Mouse (Mus musculus) heart, embryonic 11.5 days (tissue): Measurements from ENCODE around the gene Lactb. TPM values are rescaled to one million over a fixed set of nuclear protein-coding genes. Genes with fewer than 3 reads are reported as not detected.
A peak's percentile ranks its signal among the peaks of the same experiment; 100 is the strongest.

ENCODE experiments used
- ATAC-seq: fragments of 200-750 bp; cut with Nextera tagmentation; replicated peaks from 2 replicates; pipeline ENCODE4 v1.8.0; 2017; ENCODE audit warnings: moderate library complexity; ENCODE audit not compliant: insufficient number of reproducible peaks, low FRiP score, low TSS enrichment
- H3K27ac ChIP-seq: fragments of 300-500 bp; sonication (generic); 2 replicates; pipeline ENCODE4 v1.5.1; 2014; ENCODE audit warnings: mild to moderate bottlenecking, low read depth, low read length
- H3K27me3 ChIP-seq: fragments of 300-500 bp; sonication (generic); 2 replicates; pipeline ENCODE4 v1.6.1; 2014; ENCODE audit warnings: mild to moderate bottlenecking, low read length, mixed read lengths; ENCODE audit not compliant: control insufficient read depth, insufficient read depth
- H3K36me3 ChIP-seq: fragments of 300-500 bp; sonication (generic); 2 replicates; pipeline ENCODE4 v1.6.1; 2014; ENCODE audit warnings: mild to moderate bottlenecking, low read length, moderate library complexity, mixed read lengths; ENCODE audit not compliant: control insufficient read depth, insufficient read depth
- H3K4me1 ChIP-seq: fragments of 300-500 bp; sonication (generic); 2 replicates; pipeline ENCODE4 v1.6.1; 2014; ENCODE audit warnings: low read length; ENCODE audit not compliant: control insufficient read depth, insufficient read depth
- H3K4me2 ChIP-seq: fragments of 300-500 bp; sonication (generic); 2 replicates; pipeline ENCODE4 v1.6.1; 2014; ENCODE audit warnings: mild to moderate bottlenecking, moderate library complexity
- H3K4me3 ChIP-seq: fragments of 300-500 bp; sonication (generic); 2 replicates; pipeline ENCODE4 v1.5.1; 2014; ENCODE audit warnings: low read depth, low read length
- H3K9ac ChIP-seq: fragments of 300-500 bp; sonication (generic); 2 replicates; pipeline ENCODE4 v1.6.1; 2014; ENCODE audit warnings: mild to moderate bottlenecking, low read depth, low read length, moderate library complexity
- H3K9me3 ChIP-seq: fragments of 300-500 bp; sonication (generic); replicated peaks from 2 replicates; pipeline ENCODE4 v1.6.1; 2016; ENCODE audit warnings: low read length; ENCODE audit not compliant: control insufficient read depth
- WGBS: fragments of 180-500 bp; shearing (Covaris S2); extraction: QIAGEN DNeasy Blood & Tissue Kit; methylation state at CpG from one replicate; pipeline ENCODE4 v1.1.7; 2014; ENCODE audit not compliant: insufficient replicate concordance; 5-methylcytosine and 5-hydroxymethylcytosine counted together
- polyA plus RNA-seq: library from polyadenylated mRNA; unstranded; fragments of >200 nt; fragmentation: Nextera tagmentation; extraction: Ambion mirVana; gene quantifications from 2 replicates; pipeline ENCODE4 v1.2.1, GENCODE M21; 2014

The Lactb gene
- 12.2 and 12.3 TPM in 2 replicates for polyA plus RNA-seq

DNA sequence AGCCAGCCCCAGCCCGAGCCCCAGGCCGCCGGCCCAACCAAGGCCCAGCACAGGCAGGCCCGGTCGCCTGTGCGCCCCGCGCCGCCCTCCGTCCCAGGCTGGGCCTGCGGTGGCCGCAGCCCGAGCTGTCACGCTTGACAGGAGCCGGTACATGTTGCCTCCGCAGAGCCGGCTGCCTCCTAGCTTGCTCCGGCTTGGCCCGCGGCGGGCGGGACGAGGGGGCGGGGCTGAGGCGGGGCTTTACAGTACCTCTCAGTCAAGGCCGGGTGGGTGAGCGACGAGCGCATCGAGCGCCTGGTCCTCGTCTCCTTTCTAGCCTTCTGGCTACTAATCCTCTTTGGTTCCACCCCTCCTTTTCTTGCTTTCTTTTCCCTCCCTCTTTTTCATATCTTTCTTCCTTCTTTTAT, at the start of gene Lactb:
Gene Lactb (minus strand): TSS at position 246 of the 407 bp plus-strand sequence.
- WGBS, result 0% methylated on average over 28 of the region's 32 CpGs
- Histone ChIP-seq H3K27me3 (no peaks in the 10 kb centered on the region), H3K4me2 (peak within 1 kb of the TSS; percentile 87), H3K4me1 (no peaks in the 10 kb centered on the region; the same call in 1 of the 2 replicates), H3K36me3 (no peaks in the 10 kb centered on the region), H3K9ac (peak within 1 kb of the TSS; percentile 87), H3K4me3 (peak within 1 kb of the TSS; percentile 92), H3K27ac (peak within 1 kb of the TSS; percentile 92), H3K9me3 (no peaks in the 10 kb centered on the region)
- ATAC-seq, result peak; percentile 94

DNA sequence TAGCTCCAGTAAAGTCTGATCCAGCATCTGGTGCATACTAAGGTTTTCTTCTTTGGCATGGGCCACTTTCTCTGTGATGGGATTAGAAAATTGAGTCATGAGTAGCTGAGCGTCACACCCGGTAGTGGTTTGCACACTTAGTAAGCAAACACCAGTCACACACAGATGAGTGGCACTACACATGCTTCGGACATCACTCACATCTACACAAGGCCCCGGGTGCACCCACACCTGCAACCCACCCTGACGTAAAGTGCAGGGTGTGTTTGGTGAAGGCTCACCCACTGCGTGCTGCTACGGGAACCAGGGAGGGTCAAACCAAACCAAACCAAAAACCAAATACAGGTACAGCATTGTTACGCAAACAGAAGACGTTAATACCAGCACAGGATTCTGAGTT, 48.1 kb upstream of the Lactb start:
- no peak overlapping the region for H3K27ac ChIP-seq
- no peak for ATAC-seq
- no peaks in the 10 kb centered on the region for H3K9me3 ChIP-seq
- H3K36me3 ChIP-seq, result peaks cover 4% of the 10 kb centered on the region
- peaks cover 28% of the 10 kb centered on the region for H3K4me1 ChIP-seq
- H3K4me2 ChIP-seq, result no peak overlapping the region
- no peak overlapping the region for H3K4me3 ChIP-seq
- WGBS, result 87% methylated on average over 9 of the region's 9 CpGs
- H3K27me3 ChIP-seq, result no peaks in the 10 kb centered on the region
- H3K9ac ChIP-seq, result no peak overlapping the region

DNA sequence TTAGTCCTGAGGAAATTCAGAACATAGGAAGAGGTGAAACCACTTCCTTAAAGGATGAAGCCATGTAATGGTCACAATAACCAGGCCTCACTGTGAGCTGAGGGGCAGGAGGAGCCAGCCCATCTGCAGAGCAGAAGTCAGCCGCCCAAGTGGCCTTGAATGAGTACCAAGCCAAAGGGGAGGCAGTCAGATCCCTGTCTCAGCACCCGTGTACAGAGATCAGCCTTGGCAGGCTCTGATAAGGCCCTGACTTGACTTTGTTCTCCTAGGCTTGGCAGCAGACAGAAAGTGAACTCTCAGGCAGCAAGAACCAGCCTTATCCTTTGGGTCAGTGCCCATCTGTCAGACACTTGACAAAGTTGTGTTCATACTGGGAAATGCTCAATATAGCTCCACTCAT, 44.8 kb upstream of the Lactb start:
- Histone ChIP-seq H3K27ac (peak overlapping the region; percentile 72), H3K36me3 (no peaks in the 10 kb centered on the region; the same call in 1 of the 2 replicates), H3K9ac (no peak overlapping the region), H3K4me3 (no peak overlapping the region), H3K9me3 (no peaks in the 10 kb centered on the region), H3K27me3 (no peaks in the 10 kb centered on the region), H3K4me2 (no peak overlapping the region), H3K4me1 (peaks cover 16% of the 10 kb centered on the region)
- no peak for ATAC-seq
- WGBS, result 20% methylated on average over 2 of the region's 2 CpGs

DNA sequence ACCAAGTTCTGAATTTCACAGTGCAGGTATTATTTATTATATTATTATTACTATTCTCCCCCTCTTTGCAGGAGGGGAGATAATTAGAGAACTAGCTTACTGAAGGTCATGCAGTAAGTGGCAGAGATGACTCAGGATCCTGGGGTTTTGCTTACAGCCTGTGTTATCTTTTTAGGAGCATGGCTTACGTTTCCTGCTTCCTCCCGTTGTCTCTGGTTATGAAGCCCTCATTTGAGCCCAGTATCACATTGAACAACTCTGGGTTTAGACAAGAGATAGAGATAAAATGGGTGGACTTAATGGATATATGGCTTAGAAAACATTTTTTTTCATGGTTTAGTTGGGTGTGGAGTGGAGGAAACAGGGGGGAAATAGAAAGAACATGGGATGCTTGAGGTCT, 38.2 kb upstream of the Lactb start:
- no peak overlapping the region for H3K9ac ChIP-seq
- H3K4me3 ChIP-seq, result no peak overlapping the region
- H3K36me3 ChIP-seq, result no peaks in the 10 kb centered on the region
- H3K9me3 ChIP-seq, result no peaks in the 10 kb centered on the region
- H3K4me2 ChIP-seq, result no peak overlapping the region
- ATAC-seq, result no peak
- H3K27ac ChIP-seq, result no peak overlapping the region
- no peaks in the 10 kb centered on the region for H3K27me3 ChIP-seq
- WGBS, result 29% methylated on average over 2 of the region's 2 CpGs
- H3K4me1 ChIP-seq, result peaks cover 12% of the 10 kb centered on the region

DNA sequence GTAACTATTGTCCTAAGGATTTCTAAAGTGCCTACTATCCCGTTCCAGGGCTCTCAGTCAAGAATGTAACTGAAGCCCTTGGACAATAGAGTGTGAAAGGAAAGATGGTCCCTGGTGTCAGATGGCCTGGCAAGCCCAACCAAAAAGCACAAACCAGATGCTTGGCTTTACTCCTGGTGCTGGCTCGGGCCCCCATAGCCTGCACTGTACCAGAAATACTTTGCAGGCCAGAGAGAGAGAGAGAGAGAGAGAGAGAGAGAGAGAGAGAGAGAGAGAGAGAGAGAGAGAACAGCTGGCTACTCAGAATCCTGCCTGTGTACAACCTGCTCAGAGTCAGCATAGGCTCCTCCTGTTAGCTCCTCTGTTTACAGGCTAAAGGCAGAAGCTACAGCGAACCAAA, 37.2 kb upstream of the Lactb start:
- WGBS, result 44% methylated on average over 3 of the region's 3 CpGs
- Histone ChIP-seq H3K4me1 (peaks cover 12% of the 10 kb centered on the region), H3K9me3 (no peaks in the 10 kb centered on the region), H3K36me3 (no peaks in the 10 kb centered on the region), H3K27ac (no peak overlapping the region), H3K27me3 (no peaks in the 10 kb centered on the region), H3K4me3 (no peak overlapping the region), H3K9ac (no peak overlapping the region), H3K4me2 (no peak overlapping the region)
- no peak for ATAC-seq

DNA sequence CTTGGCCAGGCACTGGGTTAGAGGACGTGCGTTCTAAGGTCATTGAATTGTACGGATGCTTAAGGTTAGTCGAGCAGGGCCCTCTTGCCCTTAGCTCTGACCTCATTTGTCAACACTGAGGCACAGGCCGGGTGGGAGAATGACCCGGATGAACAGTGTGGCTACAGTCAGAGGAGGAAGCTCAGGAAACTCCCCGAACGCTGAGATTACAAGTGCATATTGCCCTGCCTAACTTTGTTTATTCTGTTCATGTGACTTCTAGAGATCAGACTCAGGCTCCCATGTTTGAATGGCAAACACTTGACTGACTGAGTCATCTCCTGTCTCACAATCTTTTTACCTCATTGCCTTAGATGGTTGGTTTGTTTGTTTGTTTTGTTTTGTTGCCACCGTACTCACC, 36.2 kb upstream of the Lactb start:
- H3K4me1 ChIP-seq, result peaks cover 12% of the 10 kb centered on the region
- no peak overlapping the region for H3K4me3 ChIP-seq
- H3K27ac ChIP-seq, result no peak overlapping the region
- 59% methylated on average over 9 of the region's 9 CpGs for WGBS
- no peaks in the 10 kb centered on the region for H3K27me3 ChIP-seq
- no peak overlapping the region for H3K9ac ChIP-seq
- no peaks in the 10 kb centered on the region for H3K36me3 ChIP-seq
- H3K9me3 ChIP-seq, result no peaks in the 10 kb centered on the region
- no peak overlapping the region for H3K4me2 ChIP-seq
- no peak for ATAC-seq

DNA sequence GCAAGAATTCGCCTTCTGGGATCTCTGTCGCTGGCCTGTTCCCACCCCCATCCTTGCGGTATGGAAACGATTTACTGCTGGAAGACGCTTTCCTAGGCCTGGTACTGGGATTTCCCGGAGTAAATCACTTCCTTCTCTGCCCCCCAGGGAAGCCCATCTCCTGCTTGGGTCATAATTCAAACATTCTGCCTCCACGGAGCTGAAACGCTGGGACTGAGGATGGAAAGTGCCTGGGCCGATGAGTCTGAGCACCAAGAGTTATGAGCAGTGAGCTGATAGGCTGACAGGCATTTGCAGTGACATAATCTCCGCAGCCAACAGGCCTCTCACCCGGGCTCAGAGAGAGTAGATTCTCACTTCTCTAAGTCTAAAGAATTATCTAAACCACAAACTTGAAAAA, 33.5 kb upstream of the Lactb start:
- Histone ChIP-seq H3K27ac (no peak overlapping the region), H3K9ac (no peak overlapping the region), H3K4me1 (peaks cover 12% of the 10 kb centered on the region), H3K4me3 (no peak overlapping the region), H3K4me2 (no peak overlapping the region), H3K36me3 (no peaks in the 10 kb centered on the region), H3K9me3 (no peaks in the 10 kb centered on the region), H3K27me3 (no peaks in the 10 kb centered on the region)
- ATAC-seq, result no peak
- WGBS, result 37% methylated on average over 11 of the region's 11 CpGs

DNA sequence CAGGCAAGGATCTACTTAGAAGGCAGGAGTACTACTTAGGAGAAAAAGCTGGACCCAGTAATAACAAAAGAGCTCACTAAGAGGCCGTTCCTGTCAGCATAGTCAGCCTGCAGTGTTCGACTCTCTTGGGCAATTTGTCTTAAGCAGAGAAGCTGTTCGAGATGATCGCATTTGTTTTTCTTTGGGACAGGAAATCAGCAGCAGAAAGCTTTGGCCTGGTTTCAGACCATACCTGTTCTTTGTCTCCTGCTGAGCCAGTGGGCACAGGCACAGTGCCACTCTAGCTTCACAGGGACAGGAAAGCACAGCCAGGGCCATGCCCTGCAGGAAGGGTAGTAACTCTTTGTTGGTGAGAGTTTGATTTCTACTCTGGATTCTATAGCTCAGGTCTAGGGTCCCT, 31.1 kb upstream of the Lactb start:
- Histone ChIP-seq H3K27ac (no peak overlapping the region), H3K4me3 (no peak overlapping the region), H3K36me3 (no peaks in the 10 kb centered on the region), H3K4me1 (no peaks in the 10 kb centered on the region; the same call in 1 of the 2 replicates), H3K27me3 (no peaks in the 10 kb centered on the region), H3K9me3 (no peaks in the 10 kb centered on the region), H3K4me2 (no peak overlapping the region), H3K9ac (no peak overlapping the region)
- no peak for ATAC-seq
- WGBS, result 66% methylated on average over 4 of the region's 4 CpGs

DNA sequence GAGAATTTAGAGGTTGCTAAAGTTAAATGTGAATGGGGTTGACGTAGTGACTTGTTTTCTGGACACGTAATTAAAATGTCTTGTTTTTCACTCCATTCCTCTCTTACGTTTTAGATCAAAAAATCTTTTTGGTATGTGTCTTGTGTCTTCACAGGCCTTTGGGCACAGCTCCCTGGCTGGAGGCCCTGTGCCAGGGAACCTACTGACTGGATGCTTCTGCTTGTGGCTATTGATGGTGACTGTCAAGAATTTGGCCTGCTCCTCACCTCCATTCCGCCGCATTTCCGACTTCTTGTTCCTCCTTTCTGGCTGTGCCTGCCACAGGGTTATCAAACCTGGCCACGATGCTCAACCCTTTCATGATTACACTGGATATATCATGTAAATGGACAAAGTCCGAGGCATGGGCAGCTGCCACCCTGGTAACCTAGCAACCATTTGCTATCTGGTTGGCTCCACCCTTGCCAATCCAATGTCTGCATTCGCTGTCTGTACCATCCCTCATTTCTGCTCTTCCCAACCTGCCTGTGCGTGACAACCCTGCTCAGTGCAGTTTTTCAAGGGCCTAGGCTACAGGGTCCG, 30.0 kb upstream of the Lactb start:
- Histone ChIP-seq H3K4me3 (no peak overlapping the region), H3K9me3 (no peaks in the 10 kb centered on the region), H3K4me2 (no peak overlapping the region), H3K4me1 (no peaks in the 10 kb centered on the region; the same call in 1 of the 2 replicates), H3K27me3 (no peaks in the 10 kb centered on the region), H3K27ac (no peak overlapping the region), H3K36me3 (no peaks in the 10 kb centered on the region), H3K9ac (no peak overlapping the region)
- WGBS, result 78% methylated on average over 11 of the region's 11 CpGs
- ATAC-seq, result no peak
